Mouse (Mus musculus) kidney, adult 2 months (tissue): ENCODE measurements around the gene Endog.

Source experiments
- CTCF ChIP-seq: fragments of 200-500 bp; conservative IDR thresholded peaks from 2 replicates; pipeline ENCODE4 v1.5.1; 2011; ENCODE audit warnings: low read depth, mild to moderate bottlenecking, control low read depth, low read length, moderate library complexity, mixed read lengths; ENCODE audit not compliant: insufficient read depth, insufficient read length
- POLR2A ChIP-seq: fragments of 200-500 bp; IDR thresholded peaks from one replicate; pipeline ENCODE4 v1.6.1; 2011; ENCODE audit warnings: low read depth, low read length, control low read depth

DNA sequence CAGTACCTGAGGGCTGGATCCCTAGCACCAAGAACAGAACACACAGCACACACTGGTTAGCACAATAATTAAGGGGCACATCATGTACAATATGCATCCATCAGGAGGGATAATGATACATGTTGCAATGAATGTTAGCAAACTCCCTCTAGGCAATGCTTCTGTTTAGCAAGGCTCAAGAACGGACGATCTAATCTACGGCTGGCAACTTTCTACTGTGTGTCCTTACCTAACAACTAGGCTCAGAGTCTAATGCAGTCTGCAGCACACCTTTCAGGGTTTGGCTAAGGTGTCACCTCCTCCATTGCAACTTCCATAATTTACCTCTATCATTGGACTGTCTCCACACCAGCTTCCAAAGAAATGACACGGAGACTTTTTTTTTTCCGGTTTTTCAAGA, 45.0 kb downstream of the Endog start:
- TF ChIP-seq CTCF (no peak), POLR2A (no peak)
